ENCODE assay signal across 25 mouse cellular contexts in the genomic region with DNA sequence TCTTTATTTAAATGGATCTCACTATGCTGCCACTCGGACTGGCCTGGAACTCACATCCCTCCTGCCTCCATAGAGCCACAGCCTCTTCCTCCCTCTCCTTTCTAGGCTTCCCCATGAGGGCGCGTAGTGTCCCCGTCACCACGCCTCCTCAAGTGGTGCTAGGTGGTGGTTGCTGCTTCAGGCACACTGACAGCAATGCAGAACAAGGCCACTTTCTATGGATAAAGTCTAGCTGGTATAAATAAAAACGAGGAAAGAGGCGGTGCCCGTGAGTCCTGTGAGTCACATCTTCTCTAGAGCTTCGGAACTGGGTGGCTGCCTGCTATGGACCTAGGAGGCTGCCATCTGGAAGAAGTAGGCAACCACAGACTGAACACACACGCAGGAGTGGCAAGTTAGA. TPM values are rescaled to one million over a fixed set of nuclear protein-coding genes. Genes with fewer than 3 reads are reported as not detected.
A peak's percentile ranks its signal among the peaks of the same experiment; 100 is the strongest.
DNase-seq lines count a peak whose midpoint lies in the region; ATAC-seq lines count a peak whose summit lies in the region.
"Had no signal": no experiment of that assay in that cellular context is flagged by ENCODE, and none has a peak within 500 bp of the region (broad histone marks: within the 10 kb centered on the region; RNA-seq: fewer than 3 reads in every experiment).

No protein-coding gene starts in this region.

- DNase-seq in layer of hippocampus, adult 9-11 months: peak; percentile 48
- DNase-seq in layer of hippocampus, postnatal 36 days: no peak
- DNase-seq in right cerebral cortex, adult 18-20 months: peak; percentile 85
- no peak for DNase-seq in right cerebral cortex, postnatal 4 days
- peak; percentile 31 for DNase-seq in right cerebral cortex, postnatal 14 days
- no peak for DNase-seq in adrenal gland, postnatal 10 days
- DNase-seq: thymus, adult 18-20 months had no signal

- ATAC-seq in CD4-positive, CD25-positive, alpha-beta regulatory T cell, adult 4 months: no peak
- ATAC-seq: hindbrain, postnatal 0 days; intestine, embryonic 16.5 days; Patski had no signal

RNA-seq across cellular contexts. Expression of a gene that starts 16.9 kb away (rescaled TPM):
- 10 to 100 TPM; 27.4 to 28.6 TPM for total RNA-seq in layer of hippocampus, postnatal 36 days (2021)
- 10 to 100 TPM; 65.4 to 69.5 TPM for total RNA-seq in adrenal gland, postnatal 10 days (2021)
- 100 to 1,000 TPM; 184 to 230 TPM for polyA plus RNA-seq in CD4-positive, CD25-positive, alpha-beta regulatory T cell, adult 4 months (2017; shearing (Covaris generic))

RNA-seq across cellular contexts. Expression of a gene that starts 17.0 kb away (rescaled TPM):
- 10 to 100 TPM; 54.7 to 58.6 TPM for total RNA-seq in layer of hippocampus, postnatal 36 days (2021)
- 100 to 1,000 TPM in 1 of 2 experiments, 10 to 100 TPM in 1; 94.6 to 121 TPM for total RNA-seq in adrenal gland, postnatal 10 days (2021)
- polyA plus RNA-seq in CD4-positive, CD25-positive, alpha-beta regulatory T cell, adult 4 months (2017; shearing (Covaris generic)): 100 to 1,000 TPM; 107 to 156 TPM

RNA-seq across cellular contexts. Expression of a gene that starts 57.4 kb away (rescaled TPM):
- total RNA-seq in layer of hippocampus, postnatal 36 days (2021): 1 to 10 TPM; 6.4 to 8.6 TPM
- total RNA-seq in adrenal gland, postnatal 10 days (2021): under 1 TPM in 1 of 2 experiments, not detected in 1; 0.27 TPM
- polyA plus RNA-seq in CD4-positive, CD25-positive, alpha-beta regulatory T cell, adult 4 months (2017; shearing (Covaris generic)): under 1 TPM in 1 of 2 experiments, not detected in 1; 0.24 TPM
- total RNA-seq: adrenal gland, postnatal 14 days; common myeloid progenitor, adult 5-6 weeks; gastrocnemius, postnatal 14 days; granulocyte monocyte progenitor cell, adult 5-6 weeks; heart, postnatal 36 days; MEL; monocyte, adult 5-6 weeks had no signal
- polyA plus RNA-seq: embryonic facial prominence, embryonic 13.5 days; heart, embryonic 11.5 days; heart, embryonic 16.5 days; kidney, embryonic 14.5 days; limb, embryonic 10.5 days; limb, embryonic 15.5 days; Patski; small intestine, adult 2 months had no signal

Comparison
In these comparisons a context has a peak if more than half of its experiments do, and no peak if none do; other contexts are left out.
1. DNase-seq: peak in layer of hippocampus, adult 9-11 months (single experiment), right cerebral cortex, adult 18-20 months (single experiment) and right cerebral cortex, postnatal 14 days (single experiment); none in layer of hippocampus, postnatal 36 days (0 of 2), right cerebral cortex, postnatal 4 days (single experiment) and adrenal gland, postnatal 10 days (single experiment).
2. RNA of a gene that starts 57.4 kb away (total RNA-seq): 6.4 to 8.6 TPM in layer of hippocampus, postnatal 36 days; 0.27 TPM in adrenal gland, postnatal 10 days; every median in the first group is over 4 times any median in the second.